Mouse (Mus musculus) heart, postnatal 4 days (tissue): Measurements from ENCODE around the gene Lclat1. TPM values are rescaled to one million over a fixed set of nuclear protein-coding genes. Genes with fewer than 3 reads are reported as not detected.

Experiments
- DNase-seq: peaks from one replicate; pipeline ENCODE4 v3.0.0; 2021
- total RNA-seq, 2 experiments: library from RNA; stranded (reverse); gene quantifications; 2 replicates each; pipeline ENCODE4 v1.2.3; 2021

The Lclat1 gene
- 100 to 1,000 TPM; 160 to 168 TPM for total RNA-seq

- DNase-seq: peak; percentile 97
Measured at GRCm38 (mm10) chr17:73107158-73108157, at the start of gene Lclat1. TSS of gene Lclat1 (plus strand) at chr17:73107985.

GRCm38 (mm10) chr17:73058319-73058718 lies 49.5 kb upstream of the Lclat1 start:
- peak; percentile 51 for DNase-seq

GRCm38 (mm10) chr17:73060224-73060896 lies 47.4 kb upstream of the Lclat1 start:
- peak; percentile 5 for DNase-seq

GRCm38 (mm10) chr17:73060897-73061252 lies 46.9 kb upstream of the Lclat1 start:
- DNase-seq: peak; percentile 2

- peak; percentile 4 for DNase-seq
Measured at GRCm38 (mm10) chr17:73062701-73063100, 45.1 kb upstream of the Lclat1 start.

GRCm38 (mm10) chr17:73063299-73063698 lies 44.5 kb upstream of the Lclat1 start:
- no peak for DNase-seq

- DNase-seq: no peak
Measured at GRCm38 (mm10) chr17:73063781-73064180, 44.0 kb upstream of the Lclat1 start.

- DNase-seq: peak; percentile 29
Measured at GRCm38 (mm10) chr17:73066387-73067169, 41.2 kb upstream of the Lclat1 start.

- DNase-seq: peak; percentile 73
Measured at GRCm38 (mm10) chr17:73067423-73067822, 40.4 kb upstream of the Lclat1 start.

GRCm38 (mm10) chr17:73068321-73068992 lies 39.3 kb upstream of the Lclat1 start:
- peak; percentile 39 for DNase-seq

GRCm38 (mm10) chr17:73070466-73070865 lies 37.3 kb upstream of the Lclat1 start:
- DNase-seq: no peak

- no peak for DNase-seq
Measured at GRCm38 (mm10) chr17:73071725-73072263, 36.0 kb upstream of the Lclat1 start.

GRCm38 (mm10) chr17:73072286-73072685 lies 35.5 kb upstream of the Lclat1 start:
- peak; percentile 77 for DNase-seq

- no peak for DNase-seq
Measured at GRCm38 (mm10) chr17:73074631-73075030, 33.2 kb upstream of the Lclat1 start.

GRCm38 (mm10) chr17:73075238-73075890 lies 32.4 kb upstream of the Lclat1 start:
- no peak for DNase-seq

- DNase-seq: no peak
Measured at GRCm38 (mm10) chr17:73077638-73078037, 30.1 kb upstream of the Lclat1 start.

GRCm38 (mm10) chr17:73081360-73082133 lies 26.2 kb upstream of the Lclat1 start:
- no peak for DNase-seq

- DNase-seq: no peak
Measured at GRCm38 (mm10) chr17:73082506-73083196, 25.1 kb upstream of the Lclat1 start.

- DNase-seq: peak; percentile 23
Measured at GRCm38 (mm10) chr17:73087045-73087910, 20.5 kb upstream of the Lclat1 start.
